Mouse (Mus musculus) hindbrain, postnatal 0 days (tissue): ENCODE measurements around the gene Pax4. TPM values are rescaled to one million over a fixed set of nuclear protein-coding genes. Genes with fewer than 3 reads are reported as not detected.

Source experiments
- ATAC-seq: fragments of 200-750 bp; cut with Nextera tagmentation; 2 replicates; pipeline ENCODE4 v1.8.0; 2017; ENCODE audit warnings: mild to moderate bottlenecking, moderate TSS enrichment, moderate library complexity
- DNase-seq: peaks from one replicate; pipeline ENCODE4 v3.0.0-alpha.2; 2015; ENCODE audit warnings: low spot score
- H3K27ac ChIP-seq: fragments of 300-500 bp; sonication (generic); 2 replicates; pipeline ENCODE4 v1.5.1; 2014; ENCODE audit warnings: mild to moderate bottlenecking
- H3K27me3 ChIP-seq: fragments of 300-500 bp; sonication (generic); 2 replicates; pipeline ENCODE4 v1.6.1; 2014; ENCODE audit warnings: low read length, mixed read lengths; ENCODE audit not compliant: insufficient read depth
- H3K36me3 ChIP-seq: fragments of 300-500 bp; sonication (generic); 2 replicates; pipeline ENCODE4 v1.6.1; 2014; ENCODE audit warnings: low read length, mixed read lengths; ENCODE audit not compliant: insufficient read depth
- H3K4me1 ChIP-seq: fragments of 300-500 bp; sonication (generic); 2 replicates; pipeline ENCODE4 v1.6.1; 2014; ENCODE audit warnings: antibody characterized with exemption, low read length, mixed read lengths; ENCODE audit not compliant: insufficient read depth
- H3K4me2 ChIP-seq: fragments of 300-500 bp; sonication (generic); 2 replicates; pipeline ENCODE4 v1.6.1; 2014; ENCODE audit warnings: low read depth, mild to moderate bottlenecking, low read length, moderate library complexity, mixed read lengths
- H3K4me3 ChIP-seq: fragments of 300-500 bp; sonication (generic); 2 replicates; pipeline ENCODE4 v1.5.1; 2014; ENCODE audit warnings: low read length
- H3K9ac ChIP-seq: fragments of 300-500 bp; sonication (generic); replicated peaks from 2 replicates; pipeline ENCODE4 v1.6.1; 2014; ENCODE audit warnings: mild to moderate bottlenecking, low read length, moderate library complexity, mixed read lengths
- H3K9me3 ChIP-seq: fragments of 300-500 bp; sonication (generic); 2 replicates; pipeline ENCODE4 v1.6.1; 2016; ENCODE audit warnings: low read length, mixed read lengths
- CTCF ChIP-seq: IDR thresholded peaks from 2 replicates; pipeline ENCODE4 v1.5.1; 2016; ENCODE audit warnings: antibody characterized with exemption, control low read depth, low read depth
- WGBS: fragments of 180-500 bp; shearing (Covaris S2); extraction: QIAGEN DNeasy Blood & Tissue Kit; methylation state at CpG from one replicate; pipeline ENCODE4 v1.1.7; 2014; 5-methylcytosine and 5-hydroxymethylcytosine counted together
- polyA plus RNA-seq: library from polyadenylated mRNA; unstranded; fragments of >200 nt; fragmentation: Nextera tagmentation; extraction: Ambion mirVana; gene quantifications from 2 replicates; pipeline ENCODE4 v1.2.1, GENCODE M21; 2015
- total RNA-seq: library from RNA; depleted of rRNA; stranded (reverse); fragments of >200 nt; gene quantifications from 2 replicates; pipeline ENCODE4 v1.2.3, GENCODE M21; 2014

The Pax4 gene
- total and polyA plus RNA-seq, 2 experiments from 2014 or later: 0.23 TPM; not detected in 1

DNA sequence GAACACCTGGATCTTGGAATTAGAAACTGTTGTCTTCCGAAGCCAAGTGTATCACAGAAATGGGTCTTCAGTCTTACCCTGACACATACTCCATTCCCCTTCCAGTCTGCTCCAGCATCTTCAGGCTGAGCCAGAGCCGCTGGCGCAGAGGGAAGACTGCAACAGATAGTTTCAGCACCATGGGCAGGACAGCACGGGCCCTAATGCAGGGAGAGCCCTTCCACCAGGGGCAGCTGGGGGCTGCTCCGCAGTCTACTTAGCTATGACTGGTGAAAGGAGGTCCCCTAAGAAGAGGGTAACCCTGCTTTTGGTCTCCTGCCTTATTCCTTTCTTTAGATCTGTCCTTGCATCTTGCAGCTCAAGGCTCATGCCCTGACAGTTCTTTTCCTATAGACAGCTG is 1.3 kb upstream of the Pax4 start:
- Histone ChIP-seq H3K9me3 (no peaks in the 10 kb centered on the region), H3K27ac (no peak overlapping the region), H3K4me2 (no peak overlapping the region), H3K36me3 (no peaks in the 10 kb centered on the region), H3K4me3 (no peak overlapping the region), H3K27me3 (peaks cover 21% of the 10 kb centered on the region), H3K4me1 (no peaks in the 10 kb centered on the region), H3K9ac (no peak overlapping the region)
- ATAC-seq: no peak
- no peak for TF ChIP-seq CTCF
- 17% methylated on average over 5 of the region's 5 CpGs for WGBS
- no peak for DNase-seq

DNA sequence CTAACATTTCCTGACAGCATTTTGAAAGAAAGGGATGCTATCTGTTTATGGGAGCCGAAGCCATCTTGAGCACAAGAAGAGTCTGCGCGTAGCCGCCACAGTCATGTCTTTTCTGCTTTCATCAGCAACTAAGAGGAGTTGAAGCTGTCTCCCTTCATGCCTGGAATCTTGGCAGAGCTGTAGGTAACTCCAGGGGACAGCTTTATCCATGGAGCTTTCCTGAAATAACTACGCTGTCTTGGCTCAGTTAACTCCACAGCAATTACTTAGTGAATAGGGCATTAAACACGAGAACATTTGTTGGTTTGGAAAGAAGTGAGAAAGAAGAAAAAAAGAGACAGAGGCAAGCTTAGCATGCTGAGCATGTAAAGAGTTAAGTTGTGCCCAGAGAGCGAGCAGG is 1.2 kb downstream of the Pax4 start:
- no peaks in the 10 kb centered on the region for H3K4me1 ChIP-seq
- DNase-seq (peak; percentile 29), ATAC-seq (peak; percentile 74; the same call in 1 of the 2 replicates)
- no peak overlapping the region for H3K4me2 ChIP-seq
- no peak overlapping the region for H3K9ac ChIP-seq
- no peak overlapping the region for H3K27ac ChIP-seq
- no peak for TF ChIP-seq CTCF
- no peaks in the 10 kb centered on the region for H3K36me3 ChIP-seq
- H3K9me3 ChIP-seq: no peaks in the 10 kb centered on the region
- no peak overlapping the region for H3K4me3 ChIP-seq
- peaks cover 21% of the 10 kb centered on the region for H3K27me3 ChIP-seq
- 56% methylated on average over 7 of the region's 7 CpGs for WGBS

DNA sequence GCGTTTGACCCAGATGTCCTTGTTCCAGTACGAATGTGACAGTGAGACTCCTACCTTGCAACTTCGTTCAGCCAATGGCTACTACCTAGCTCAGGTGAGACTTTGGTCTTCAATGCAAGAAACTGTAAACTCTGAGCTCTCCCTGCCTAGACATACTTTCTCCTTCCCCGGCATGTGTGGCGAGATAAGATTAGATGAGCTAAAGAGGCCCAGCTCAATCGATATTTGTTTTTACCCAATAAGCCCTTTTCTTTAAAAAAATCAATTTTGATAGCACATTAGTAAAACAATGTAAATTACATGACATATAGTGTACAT is 17.7 kb downstream of the Pax4 start:
- no peak overlapping the region for H3K4me3 ChIP-seq
- no peak overlapping the region for H3K9ac ChIP-seq
- DNase-seq (no peak), ATAC-seq (no peak)
- no peaks in the 10 kb centered on the region for H3K9me3 ChIP-seq
- peaks cover 4% of the 10 kb centered on the region; the same call in 1 of the 2 replicates for H3K36me3 ChIP-seq
- H3K27me3 ChIP-seq: no peaks in the 10 kb centered on the region
- no peak for TF ChIP-seq CTCF
- WGBS: 78% methylated on average over 6 of the region's 6 CpGs
- H3K27ac ChIP-seq: no peak overlapping the region
- no peaks in the 10 kb centered on the region for H3K4me1 ChIP-seq
- no peak overlapping the region for H3K4me2 ChIP-seq

DNA sequence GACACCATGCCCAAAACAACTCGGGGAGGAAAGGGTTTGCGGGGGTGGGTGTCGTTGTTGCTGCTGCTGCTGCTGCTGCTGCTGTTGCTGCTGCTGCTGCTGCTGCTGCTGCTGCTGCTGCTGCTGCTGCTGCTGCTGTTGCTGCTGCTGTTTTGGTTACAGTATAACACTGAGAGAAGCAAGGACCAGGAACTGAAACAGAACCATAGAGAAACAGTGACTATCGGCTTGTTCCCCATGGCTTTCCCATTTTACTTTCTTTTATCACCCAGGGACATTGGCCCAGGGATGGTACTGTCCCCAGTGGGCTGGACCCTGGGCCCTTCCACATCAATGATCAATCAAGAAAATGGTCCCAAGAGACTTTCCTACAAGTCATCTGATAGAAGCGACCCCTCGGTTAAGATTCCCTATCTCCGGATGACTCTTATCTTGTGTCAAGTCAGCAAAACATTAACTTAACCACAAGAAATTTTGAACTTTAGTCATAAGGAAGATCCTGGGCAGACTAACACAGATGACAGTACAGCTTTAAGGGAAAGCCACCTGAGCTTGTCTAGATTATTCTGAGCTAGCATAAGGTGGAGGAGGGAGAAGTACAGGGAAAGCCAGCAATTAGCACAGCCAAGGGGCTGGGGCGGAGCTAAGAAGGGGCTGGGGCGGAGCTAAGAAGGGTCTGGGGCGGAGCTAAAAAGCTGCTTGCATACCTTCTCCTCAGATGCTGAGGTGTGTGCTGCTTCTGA is 18.2 kb downstream of the Pax4 start:
- Histone ChIP-seq H3K27ac (no peak overlapping the region), H3K4me1 (no peaks in the 10 kb centered on the region), H3K9ac (no peak overlapping the region), H3K36me3 (peaks cover 10% of the 10 kb centered on the region), H3K4me3 (no peak overlapping the region), H3K27me3 (no peaks in the 10 kb centered on the region), H3K4me2 (no peak overlapping the region), H3K9me3 (no peaks in the 10 kb centered on the region)
- TF ChIP-seq CTCF: no peak
- ATAC-seq (no peak), DNase-seq (no peak)
- 83% methylated on average over 10 of the region's 10 CpGs for WGBS

DNA sequence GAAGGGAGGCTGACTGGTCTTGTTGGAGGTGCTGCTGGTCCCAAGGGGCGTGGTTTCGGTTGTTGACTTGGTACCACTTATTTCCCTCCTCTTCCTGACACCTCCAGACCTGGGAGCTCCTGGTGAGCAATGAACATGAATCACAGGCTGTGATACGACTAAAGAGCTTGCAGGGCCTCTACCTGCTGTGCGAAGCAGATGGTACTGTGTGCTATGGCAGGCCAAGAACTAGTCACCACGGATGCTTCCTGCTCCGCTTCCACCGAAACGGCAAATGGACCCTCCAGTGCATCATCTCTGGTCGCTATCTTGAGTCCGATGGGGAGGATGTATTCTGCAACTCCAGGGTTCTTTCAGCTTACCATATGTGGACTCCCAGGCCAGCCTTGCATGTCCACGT is 19.3 kb downstream of the Pax4 start:
- 81% methylated on average over 11 of the region's 11 CpGs for WGBS
- no peak for TF ChIP-seq CTCF
- peaks cover 13% of the 10 kb centered on the region for H3K36me3 ChIP-seq
- ATAC-seq (no peak), DNase-seq (no peak)
- H3K4me3 ChIP-seq: no peak overlapping the region
- H3K27ac ChIP-seq: no peak overlapping the region
- H3K4me2 ChIP-seq: no peak overlapping the region
- H3K4me1 ChIP-seq: peaks cover 1% of the 10 kb centered on the region; the same call in 1 of the 2 replicates
- H3K9ac ChIP-seq: no peak overlapping the region
- H3K27me3 ChIP-seq: no peaks in the 10 kb centered on the region
- H3K9me3 ChIP-seq: no peaks in the 10 kb centered on the region

DNA sequence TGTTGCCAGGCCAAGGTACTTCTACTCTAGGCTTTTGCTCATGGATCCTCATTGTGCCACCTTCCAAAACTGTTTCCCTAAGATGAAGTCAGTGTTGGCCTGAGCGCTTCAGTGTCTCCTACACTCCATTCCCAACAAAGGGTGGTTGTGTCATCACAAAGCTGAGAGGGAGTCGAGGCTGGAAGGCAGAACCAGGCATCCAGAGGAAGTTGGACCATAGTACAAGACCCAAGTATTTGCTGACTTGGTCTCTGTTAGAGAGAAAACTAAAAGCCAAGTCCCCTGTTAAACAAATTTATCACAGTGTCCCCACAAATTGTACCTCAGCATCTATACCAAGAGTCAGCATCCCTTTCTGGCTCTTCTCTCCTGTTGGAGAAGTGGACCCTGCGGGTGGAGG is 20.9 kb downstream of the Pax4 start, which contains the start of gene Gcc1:
Gcc1 (minus strand) TSS at position 101 of the 400 bp plus-strand sequence.
- no peak within 1 kb of the TSS for H3K4me3 ChIP-seq
- WGBS: 93% methylated on average over 3 of the region's 3 CpGs
- no peak within 1 kb of the TSS for H3K4me2 ChIP-seq
- ATAC-seq: no peak
- peaks cover 10% of the 10 kb centered on the region; the same call in 1 of the 2 replicates for H3K4me1 ChIP-seq
- TF ChIP-seq CTCF: no peak
- no peak within 1 kb of the TSS for H3K9ac ChIP-seq
- no peak for DNase-seq
- H3K27me3 ChIP-seq: no peaks in the 10 kb centered on the region
- no peak within 1 kb of the TSS for H3K27ac ChIP-seq
- peaks cover 13% of the 10 kb centered on the region for H3K36me3 ChIP-seq
- H3K9me3 ChIP-seq: no peaks in the 10 kb centered on the region

DNA sequence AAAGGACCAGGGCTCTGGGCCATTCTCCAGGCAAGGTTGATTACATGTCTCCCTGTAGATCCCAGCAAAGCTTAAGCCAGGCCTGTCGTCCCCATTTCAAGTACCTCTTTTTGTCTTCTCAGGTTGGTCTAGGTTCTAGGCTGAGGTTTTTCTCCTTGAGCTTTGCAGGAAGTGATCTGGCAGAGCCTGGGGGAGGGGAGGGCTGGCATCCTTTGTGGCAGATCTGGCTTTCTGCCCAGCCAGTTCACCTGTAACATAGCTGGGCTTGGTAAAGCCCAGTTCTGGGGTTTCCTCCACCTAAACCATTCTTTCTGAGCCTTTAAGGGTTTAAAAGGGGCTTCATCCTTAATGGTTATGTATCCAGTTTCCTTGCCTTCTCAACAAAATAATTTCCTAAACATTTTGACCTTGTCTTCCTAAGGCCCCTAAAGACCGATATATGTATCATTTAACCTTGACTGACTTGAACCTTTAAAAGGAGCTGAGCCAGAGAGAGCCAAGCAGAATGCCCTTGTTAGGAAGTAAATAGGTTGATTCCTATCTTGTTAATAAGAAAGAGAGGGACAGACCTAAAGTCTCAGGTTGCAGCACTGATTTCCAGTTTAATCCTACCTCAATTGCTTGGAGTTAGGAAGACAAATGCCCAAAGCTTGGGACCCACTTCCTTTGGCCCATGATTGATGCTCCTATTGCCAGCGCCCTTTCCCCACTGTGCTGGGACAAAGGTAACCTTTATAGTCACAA is 21.9 kb downstream of the Pax4 start, which contains the start of gene Fscn3:
Fscn3 (plus strand) TSS at position 694 of the 744 bp plus-strand sequence.
- Histone ChIP-seq H3K4me2 (no peak within 1 kb of the TSS), H3K4me3 (no peak within 1 kb of the TSS), H3K9me3 (no peaks in the 10 kb centered on the region), H3K9ac (no peak within 1 kb of the TSS), H3K27ac (no peak within 1 kb of the TSS), H3K4me1 (peaks cover 10% of the 10 kb centered on the region; the same call in 1 of the 2 replicates), H3K36me3 (peaks cover 13% of the 10 kb centered on the region), H3K27me3 (no peaks in the 10 kb centered on the region)
- WGBS: 69% methylated on average over 3 of the region's 3 CpGs
- ATAC-seq (no peak), DNase-seq (no peak)
- TF ChIP-seq CTCF: no peak
